Mouse (Mus musculus): ENCODE data around the gene 1700066M21Rik. TPM values are rescaled to one million over a fixed set of nuclear protein-coding genes. Genes with fewer than 3 reads are reported as not detected.

Gene 1700066M21Rik
- 6.2 and 6.6 TPM in 2 replicates for total RNA-seq (2021)
- long read RNA-seq, experiment 1, partial matches to known transcripts: 0 of 6 reads
- long read RNA-seq, experiment 1, other reads (novel, unspliced or antisense): 2 of 6 reads
- long read RNA-seq, experiment 2, partial matches to known transcripts: 0 of 2 reads
- long read RNA-seq, experiment 2, other reads (novel, unspliced or antisense): 0 of 2 reads

- DNase-seq: peak; percentile 98
Measured at GRCm38 (mm10) chr1:57377376-57378341, at the start of gene 1700066M21Rik. TSS of gene 1700066M21Rik (plus strand) at chr1:57377620.

- DNase-seq: no peak
Measured at GRCm38 (mm10) chr1:57329285-57330093, 47.9 kb upstream of the 1700066M21Rik start.

GRCm38 (mm10) chr1:57330228-57330627, 47.2 kb upstream of the 1700066M21Rik start:
- DNase-seq: no peak

- DNase-seq: no peak
Measured at GRCm38 (mm10) chr1:57332040-57332439, 45.4 kb upstream of the 1700066M21Rik start.

GRCm38 (mm10) chr1:57333550-57334213, 43.7 kb upstream of the 1700066M21Rik start:
- peak; percentile 24 for DNase-seq

- DNase-seq: no peak
Measured at GRCm38 (mm10) chr1:57335200-57335599, 42.2 kb upstream of the 1700066M21Rik start.

GRCm38 (mm10) chr1:57339156-57339796, 38.1 kb upstream of the 1700066M21Rik start:
- no peak for DNase-seq

GRCm38 (mm10) chr1:57341197-57341596, 36.2 kb upstream of the 1700066M21Rik start:
- DNase-seq: no peak

GRCm38 (mm10) chr1:57347487-57347886, 29.9 kb upstream of the 1700066M21Rik start:
- no peak for DNase-seq

GRCm38 (mm10) chr1:57351941-57352340, 25.5 kb upstream of the 1700066M21Rik start:
- no peak for DNase-seq

- no peak for DNase-seq
Measured at GRCm38 (mm10) chr1:57358546-57358945, 18.9 kb upstream of the 1700066M21Rik start.

GRCm38 (mm10) chr1:57367446-57367845, 10.0 kb upstream of the 1700066M21Rik start:
- no peak for DNase-seq

- DNase-seq: no peak
Measured at GRCm38 (mm10) chr1:57369111-57369510, 8.3 kb upstream of the 1700066M21Rik start.

GRCm38 (mm10) chr1:57370451-57370850, 7.0 kb upstream of the 1700066M21Rik start:
- no peak for DNase-seq

GRCm38 (mm10) chr1:57375276-57375675, 2.1 kb upstream of the 1700066M21Rik start:
- DNase-seq: no peak

GRCm38 (mm10) chr1:57376806-57377205, 614 bp upstream of the 1700066M21Rik start:
- DNase-seq: no peak

GRCm38 (mm10) chr1:57386519-57386918, 9.1 kb downstream of the 1700066M21Rik start:
- DNase-seq: no peak

- no peak for DNase-seq
Measured at GRCm38 (mm10) chr1:57387876-57388275, 10.5 kb downstream of the 1700066M21Rik start.

- DNase-seq: no peak
Measured at GRCm38 (mm10) chr1:57388402-57389155, 11.2 kb downstream of the 1700066M21Rik start.

- peak; percentile 5 for DNase-seq
Measured at GRCm38 (mm10) chr1:57390993-57391790, 13.8 kb downstream of the 1700066M21Rik start.
